Mouse (Mus musculus) liver, embryonic 14.5 days (tissue): ENCODE measurements around the gene Pde10a.

Source experiments
- CTCF ChIP-seq: IDR thresholded peaks from 2 replicates; pipeline ENCODE4 v1.5.1; 2016; ENCODE audit warnings: antibody characterized with exemption, low read depth, control low read depth
- EP300 ChIP-seq: IDR thresholded peaks from 2 replicates; pipeline ENCODE4 v1.6.1; 2016; ENCODE audit warnings: antibody characterized with exemption, low read depth

DNA sequence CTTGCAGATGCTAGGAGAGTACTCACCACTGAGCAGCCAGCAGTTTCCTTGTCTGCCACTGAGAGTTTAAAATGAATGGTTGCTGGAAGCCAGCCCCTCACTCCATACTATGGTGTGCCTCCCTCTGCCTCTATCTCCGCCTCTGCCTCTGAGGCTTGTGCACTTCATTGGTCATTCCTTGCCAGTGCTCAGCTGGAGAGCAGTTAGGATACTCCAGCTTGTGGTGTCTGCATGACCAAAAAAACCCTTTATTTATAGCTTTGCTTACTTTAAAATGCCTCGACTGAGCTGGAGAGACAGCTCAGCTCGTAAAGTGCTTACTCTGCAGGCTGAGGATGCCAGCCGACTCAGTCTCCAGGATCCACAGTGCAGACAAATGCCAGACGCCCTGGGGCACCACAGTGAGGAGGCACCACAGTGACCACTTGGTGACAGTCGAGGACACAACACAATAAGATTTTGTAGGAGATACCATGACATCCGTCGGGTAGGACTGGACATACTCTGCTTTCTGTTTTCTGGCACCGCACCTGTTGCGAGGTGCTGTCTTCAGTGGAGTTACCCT is 400.7 kb downstream of the Pde10a start:
- TF ChIP-seq CTCF: no peak
- TF ChIP-seq EP300: no peak
